Mouse (Mus musculus) layer of hippocampus, postnatal 36 days (tissue): Measurements from ENCODE around the gene Intu. TPM values are rescaled to one million over a fixed set of nuclear protein-coding genes. Genes with fewer than 3 reads are reported as not detected.

ENCODE experiments used
- DNase-seq, 2 experiments: peaks; one replicate each; pipeline ENCODE4 v3.0.0; 2022
- total RNA-seq, 2 experiments: library from RNA; stranded (reverse); gene quantifications; 2 replicates each; pipeline ENCODE4 v1.2.3; 2021

The Intu gene
- total RNA-seq = 1 to 10 TPM; 5.7 to 6.9 TPM

DNA sequence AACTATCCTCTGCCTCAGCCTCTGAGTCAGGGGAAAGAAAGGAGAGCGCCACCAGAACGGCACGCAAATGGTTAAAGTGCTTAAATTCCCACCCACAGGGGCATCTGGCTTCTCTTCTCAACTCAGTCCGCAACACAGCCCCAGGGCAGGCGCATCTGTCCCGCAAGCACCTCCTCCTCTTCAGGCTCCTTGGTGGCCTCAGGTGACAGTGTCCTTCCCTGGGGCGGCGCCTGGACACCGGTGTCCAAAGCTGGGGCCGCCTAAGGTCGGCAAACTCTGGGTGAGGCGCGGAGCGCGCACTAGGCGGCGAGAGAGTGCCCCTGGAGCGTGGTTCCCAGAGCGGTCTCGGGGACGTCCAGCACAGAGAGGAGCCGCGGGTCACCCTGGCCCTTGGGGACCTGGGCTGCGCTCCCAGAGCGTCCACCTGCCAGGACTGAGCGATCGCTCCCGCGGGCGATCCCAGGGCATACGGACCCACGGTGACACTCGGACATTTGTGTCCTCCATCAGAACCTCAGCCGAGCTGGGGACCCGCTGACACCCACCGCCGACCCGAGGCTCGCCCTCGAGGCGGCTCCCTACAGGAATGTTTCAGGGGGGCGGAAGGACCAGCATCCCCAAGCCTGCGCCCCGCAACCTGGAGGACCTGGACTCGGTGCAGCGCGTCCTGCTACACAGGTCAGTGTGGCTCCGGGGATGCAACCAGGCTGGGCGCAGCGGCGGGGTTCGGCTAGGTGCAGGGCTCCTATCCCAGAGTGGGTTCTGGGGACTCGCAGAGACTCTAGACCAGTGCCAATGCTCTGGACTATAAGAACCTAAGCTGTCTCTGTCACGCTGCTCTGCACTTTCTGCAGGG lies at the start of gene Intu:
TSS of gene Intu (plus strand) at position 1 of the 856 bp plus-strand sequence.
- DNase-seq = peak; percentile 38 to 49

DNA sequence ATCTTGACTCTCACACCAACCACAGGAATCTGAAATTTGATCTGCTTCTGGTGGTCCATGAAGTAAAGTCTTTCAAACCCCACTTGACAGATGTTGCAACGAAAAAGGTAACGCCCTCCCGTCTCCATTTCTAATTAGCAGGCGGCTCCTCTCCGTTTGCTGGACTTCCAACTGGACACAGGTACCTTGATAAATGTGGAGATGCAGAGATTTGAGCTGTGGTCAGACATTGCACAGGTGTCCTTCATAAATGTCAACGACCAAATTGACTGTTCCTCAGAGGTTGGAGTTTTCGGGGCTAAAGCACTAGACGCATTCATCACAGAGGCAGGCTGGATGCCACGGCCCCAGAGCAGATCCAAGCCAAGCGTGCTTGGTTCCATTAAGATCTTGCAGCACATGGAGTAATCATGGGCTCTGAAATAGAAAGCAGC lies 47.8 kb upstream of the Intu start:
- no peak for DNase-seq

GRCm38 (mm10) chr3:40487381-40487780 lies 43.7 kb upstream of the Intu start:
- DNase-seq = no peak

DNA sequence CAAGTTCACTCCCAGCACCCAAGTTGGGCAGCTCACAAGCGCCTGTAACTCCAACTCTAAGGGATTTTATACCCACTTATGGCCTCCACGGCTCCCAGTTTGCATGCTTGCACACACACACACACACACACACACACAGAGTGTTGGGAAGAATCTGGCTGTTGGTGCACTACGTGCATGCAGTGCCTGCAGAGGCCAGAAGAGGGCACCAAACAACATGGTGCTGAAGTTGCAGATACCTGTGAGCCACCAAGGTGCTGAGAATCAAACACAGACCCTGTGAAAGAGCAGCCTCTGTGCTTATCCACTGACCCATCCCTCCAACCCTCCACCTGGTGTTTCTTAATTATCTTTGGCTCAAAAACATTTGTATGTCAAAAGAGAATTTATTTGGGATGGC lies 39.3 kb upstream of the Intu start:
- no peak for DNase-seq

DNA sequence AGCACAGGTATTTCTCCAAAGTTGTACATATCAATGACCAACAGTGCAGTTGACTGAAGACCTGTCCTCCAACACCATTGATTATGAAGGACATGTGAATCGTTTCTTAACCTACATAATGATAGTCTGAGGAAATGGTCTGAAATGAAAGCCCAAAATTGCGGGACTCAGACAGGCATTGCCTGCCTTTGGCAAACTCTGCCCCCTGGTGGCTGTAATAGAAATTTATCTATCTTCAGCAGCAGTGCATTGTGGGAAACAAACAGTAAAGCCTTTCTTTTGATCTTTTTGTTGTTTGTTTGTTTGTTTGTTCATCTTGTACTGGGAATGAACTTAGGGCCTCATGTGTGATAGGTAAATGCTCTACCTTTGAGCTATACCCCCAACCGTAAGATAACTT lies 32.2 kb upstream of the Intu start:
- no peak for DNase-seq

DNA sequence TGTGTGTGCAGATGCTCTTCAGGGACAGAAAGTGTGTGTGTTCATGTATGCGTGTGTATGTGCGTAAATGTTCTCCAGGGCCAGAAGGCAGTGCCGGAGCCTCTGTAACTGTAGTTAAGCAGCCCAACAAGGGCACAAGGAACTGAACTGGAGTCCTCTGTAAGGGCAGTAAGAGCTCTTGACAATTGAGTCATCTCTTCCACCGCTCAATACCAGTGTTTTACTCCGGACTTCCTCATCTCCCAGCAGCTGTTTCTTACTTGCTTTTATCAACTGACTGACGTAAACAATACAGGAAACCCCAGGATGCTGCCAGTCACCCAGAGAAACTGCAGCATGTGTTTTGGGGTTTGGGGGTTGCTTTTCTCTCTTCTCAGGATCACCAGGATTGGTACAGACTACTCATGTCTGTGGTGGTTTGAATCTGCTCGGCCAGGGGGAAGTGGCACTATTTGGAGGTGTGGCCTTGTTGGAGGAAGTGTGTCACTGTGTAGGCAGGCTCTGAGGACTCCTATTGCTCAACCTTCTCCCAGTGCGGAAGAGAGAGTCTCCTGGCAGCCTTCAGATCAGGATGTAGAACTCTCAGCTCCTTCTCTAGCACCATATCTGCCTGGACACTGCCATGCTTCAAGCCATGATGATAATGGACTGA lies 30.8 kb upstream of the Intu start:
- DNase-seq = no peak

- no peak for DNase-seq
Measured at GRCm38 (mm10) chr3:40504377-40504776, 26.7 kb upstream of the Intu start.

- DNase-seq = no peak
Measured at GRCm38 (mm10) chr3:40505451-40506014, 25.6 kb upstream of the Intu start.

GRCm38 (mm10) chr3:40508927-40509576 lies 22.0 kb upstream of the Intu start:
- DNase-seq = no peak

- DNase-seq = no peak
Measured at GRCm38 (mm10) chr3:40510567-40510966, 20.5 kb upstream of the Intu start.

- no peak for DNase-seq
Measured at GRCm38 (mm10) chr3:40512936-40513829, 17.9 kb upstream of the Intu start.

- DNase-seq = no peak
Measured at GRCm38 (mm10) chr3:40518240-40518639, 12.8 kb upstream of the Intu start.

DNA sequence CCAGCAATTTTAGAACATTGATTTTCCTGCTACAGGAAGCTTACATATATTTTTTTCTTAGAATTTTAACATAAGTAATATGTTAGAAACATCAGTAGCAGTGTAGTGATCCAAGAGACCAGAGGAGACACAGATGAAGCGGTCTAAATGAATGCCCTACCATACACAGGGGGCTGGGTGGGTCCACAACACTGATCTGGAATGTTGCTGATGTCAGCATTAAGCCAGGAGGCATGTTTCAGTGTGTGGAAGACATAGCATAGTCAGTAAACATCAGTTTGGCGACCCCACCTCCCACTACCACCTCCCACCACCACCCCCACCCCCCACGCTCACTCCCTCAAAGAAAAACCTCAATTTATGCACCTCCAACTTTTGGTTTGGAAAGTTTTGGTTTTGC lies 11.5 kb upstream of the Intu start:
- DNase-seq = no peak

- DNase-seq = no peak
Measured at GRCm38 (mm10) chr3:40520567-40520966, 10.5 kb upstream of the Intu start.

DNA sequence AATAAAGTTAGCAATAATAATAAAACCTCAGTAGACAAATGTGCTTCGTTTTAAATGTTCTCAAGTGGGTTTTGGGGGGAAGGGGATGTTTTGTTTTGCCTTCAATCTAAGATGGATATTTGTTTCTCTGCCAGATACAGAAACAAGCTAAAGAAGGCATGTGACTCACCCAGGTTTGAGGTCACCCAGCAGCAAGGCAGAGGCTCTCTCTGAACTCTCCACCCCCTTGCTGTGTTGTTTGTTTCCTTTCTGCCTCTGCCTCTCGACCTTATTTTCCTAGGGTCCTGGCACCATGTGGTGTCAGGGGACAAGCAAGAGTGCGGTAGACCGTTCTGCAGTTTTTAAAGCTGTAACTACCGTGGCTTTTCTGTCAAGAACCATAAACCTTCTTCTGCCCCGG lies 8.6 kb upstream of the Intu start:
- no peak for DNase-seq

- DNase-seq = no peak
Measured at GRCm38 (mm10) chr3:40522846-40523245, 8.2 kb upstream of the Intu start.

DNA sequence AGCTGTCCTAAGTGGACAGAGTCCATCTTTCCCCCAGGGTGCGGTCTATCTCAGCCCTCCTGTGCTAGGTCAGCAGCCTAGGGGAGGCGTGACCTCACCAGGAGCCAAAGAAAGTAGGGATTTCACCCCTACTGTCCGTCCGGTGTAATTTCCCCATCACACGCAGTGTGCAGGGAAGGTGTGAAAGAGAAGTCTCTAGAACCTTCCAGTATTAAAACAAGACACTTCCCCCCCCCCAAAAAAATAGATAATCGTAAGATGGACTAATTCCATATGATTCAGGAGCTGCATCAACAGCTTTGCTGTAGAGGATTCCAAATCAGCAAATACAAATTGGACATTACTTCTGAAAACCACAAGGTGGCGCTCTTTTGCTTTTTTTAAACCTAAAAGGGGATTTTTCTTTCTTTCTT lies 7.7 kb upstream of the Intu start:
- no peak for DNase-seq

DNA sequence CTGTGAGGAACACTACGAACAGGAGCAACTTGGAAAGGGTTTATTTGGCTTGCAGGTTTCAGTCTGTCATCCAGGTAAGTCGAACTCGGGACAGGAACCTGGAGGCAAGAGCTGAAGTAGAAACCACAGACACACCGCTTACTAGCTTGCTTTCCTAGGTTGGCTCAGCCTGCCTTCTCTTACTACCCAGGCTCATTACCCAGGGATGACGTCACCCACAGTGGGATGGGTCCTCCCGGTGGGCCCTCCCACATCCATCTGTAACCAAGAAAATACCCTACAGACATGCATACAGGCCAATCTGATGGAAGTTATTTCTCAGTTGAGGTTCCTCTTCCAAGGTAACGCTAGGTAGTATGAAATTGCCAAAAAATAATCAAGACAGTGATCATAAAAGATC lies 6.2 kb upstream of the Intu start:
- DNase-seq = no peak

DNA sequence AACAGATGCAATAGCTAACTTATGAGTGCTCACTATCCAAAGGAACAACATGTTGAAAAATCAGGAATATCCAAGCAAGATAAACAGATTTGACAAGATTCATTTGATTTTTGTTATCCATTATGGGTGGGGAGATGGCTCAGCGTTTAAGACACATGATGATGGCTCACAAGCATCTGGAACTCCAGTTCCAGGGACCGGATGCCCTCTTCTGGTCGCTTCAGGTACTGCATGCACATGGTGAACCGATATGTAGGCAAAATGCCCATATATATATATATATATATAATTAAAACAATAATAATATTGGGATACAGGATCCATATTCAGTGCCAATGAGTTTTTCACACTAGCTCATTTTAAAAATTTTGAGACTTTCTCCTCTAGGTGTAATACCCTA lies 5.7 kb upstream of the Intu start:
- DNase-seq = no peak

DNA sequence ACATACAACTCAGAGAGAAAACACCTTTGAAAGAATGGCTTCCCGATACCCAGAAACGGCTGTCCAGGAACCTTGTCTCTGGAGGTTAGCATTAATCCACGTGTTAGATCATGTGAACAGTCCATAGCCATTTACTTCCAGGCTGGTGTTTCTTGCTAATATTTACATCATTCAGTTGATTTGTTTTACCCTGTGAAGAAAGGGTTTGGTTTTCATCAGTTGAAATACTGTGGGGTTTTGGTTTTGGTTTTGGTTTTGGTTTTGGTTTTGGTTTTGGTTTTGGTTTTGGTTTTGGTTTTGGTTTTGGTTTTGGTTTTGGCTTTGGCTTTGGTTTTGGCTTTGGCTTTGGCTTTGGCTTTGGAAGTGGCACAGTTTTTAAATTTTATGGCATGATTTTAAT lies 5.0 kb upstream of the Intu start:
- DNase-seq = no peak

GRCm38 (mm10) chr3:40527218-40527617 lies 3.9 kb upstream of the Intu start:
- no peak for DNase-seq
